Mouse (Mus musculus): ENCODE data around the gene Slx4ip. TPM values are rescaled to one million over a fixed set of nuclear protein-coding genes. Genes with fewer than 3 reads are reported as not detected.

The Slx4ip gene
- total RNA-seq, 2 experiments from 2014 or later, result 8.1 to 8.2 TPM

DNA sequence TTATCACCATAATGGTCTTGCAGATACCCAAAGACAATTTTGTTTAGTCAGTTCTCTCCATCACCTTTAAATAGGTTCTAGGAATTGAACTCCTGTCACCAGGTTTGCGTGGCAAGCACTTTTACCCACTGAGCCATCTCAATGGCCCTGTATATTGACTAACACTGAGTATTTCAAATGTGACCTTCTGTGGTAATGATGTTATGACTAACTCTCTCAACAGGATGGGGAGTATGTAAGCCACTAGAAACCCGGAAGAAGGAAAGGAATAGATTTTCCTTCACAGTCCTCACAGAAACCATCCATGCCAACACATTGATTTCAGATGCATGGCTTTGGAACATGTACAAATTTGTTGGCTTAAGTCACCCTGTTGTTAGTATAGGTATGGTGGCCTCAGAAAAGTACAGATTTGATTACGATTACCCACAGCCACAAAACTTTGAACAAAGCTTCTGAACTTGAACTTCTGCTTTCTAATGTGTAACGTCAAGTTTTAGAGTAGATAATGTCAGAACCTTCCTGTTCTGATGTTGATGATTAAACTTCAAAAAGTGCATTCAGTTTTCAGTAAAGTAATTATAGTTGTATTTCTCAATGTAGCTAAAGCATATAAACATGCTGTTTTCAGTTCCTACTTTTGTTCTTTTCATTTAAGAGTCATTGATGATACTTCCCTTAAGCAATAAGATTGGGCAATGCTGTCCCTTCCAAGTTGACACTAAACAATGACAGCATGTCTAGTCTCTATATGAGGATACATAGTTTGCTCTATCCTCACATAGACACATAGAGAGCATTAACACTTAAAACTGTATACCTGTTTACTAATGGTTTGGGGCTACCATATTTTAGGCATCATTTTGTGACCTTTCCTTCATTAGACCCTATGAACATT is 45.6 kb downstream of the Slx4ip start:
- intact Hi-C loops (cut with DNase I), result no loop called here
- DNase-seq (ENCODE audit: low spot score in 2 of 2), result no peak

DNA sequence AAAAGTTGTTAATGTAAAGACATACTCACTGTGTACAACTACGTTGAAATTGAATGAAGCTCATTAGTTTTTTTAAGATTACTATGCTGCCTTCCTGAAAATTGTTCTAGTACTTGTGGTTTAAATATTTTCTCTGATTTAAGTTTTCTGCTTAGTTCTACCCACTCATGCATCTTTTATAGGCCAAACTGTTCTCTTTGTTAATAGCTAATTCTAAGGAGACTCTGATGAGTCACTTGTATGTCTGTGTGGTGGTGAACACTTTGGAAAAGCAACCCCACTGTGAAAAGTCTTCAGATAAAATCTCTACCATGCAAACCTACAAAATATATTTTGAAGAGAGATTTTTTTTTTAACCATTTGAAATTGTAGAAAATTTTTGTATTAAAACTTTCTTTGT is 47.2 kb downstream of the Slx4ip start:
- intact Hi-C loops (cut with DNase I), result no loop called here
- no peak for DNase-seq (ENCODE audit: low spot score in 2 of 2)

DNA sequence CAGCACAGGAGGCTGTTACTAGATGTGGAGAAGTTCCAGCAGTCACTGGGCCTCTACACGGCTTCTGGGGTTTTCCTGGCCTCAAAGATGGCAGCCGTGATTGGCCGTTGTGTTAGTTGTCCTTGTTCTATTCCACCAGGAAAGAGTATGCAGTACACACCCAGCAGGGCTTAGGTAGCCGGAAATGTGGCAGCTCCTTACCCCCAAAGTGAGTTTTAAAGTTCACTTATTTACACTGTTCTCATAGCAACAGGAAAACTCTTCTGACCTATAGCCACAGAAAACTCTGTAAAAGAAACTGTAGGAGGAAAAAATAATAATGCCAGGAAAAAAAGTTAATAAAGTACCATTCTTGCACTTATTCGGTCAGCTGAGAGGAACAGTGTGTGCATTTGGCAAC is 55.3 kb downstream of the Slx4ip start:
- intact Hi-C loops (cut with DNase I), result no loop called here
- DNase-seq (ENCODE audit: low spot score in 2 of 2), result no peak

DNA sequence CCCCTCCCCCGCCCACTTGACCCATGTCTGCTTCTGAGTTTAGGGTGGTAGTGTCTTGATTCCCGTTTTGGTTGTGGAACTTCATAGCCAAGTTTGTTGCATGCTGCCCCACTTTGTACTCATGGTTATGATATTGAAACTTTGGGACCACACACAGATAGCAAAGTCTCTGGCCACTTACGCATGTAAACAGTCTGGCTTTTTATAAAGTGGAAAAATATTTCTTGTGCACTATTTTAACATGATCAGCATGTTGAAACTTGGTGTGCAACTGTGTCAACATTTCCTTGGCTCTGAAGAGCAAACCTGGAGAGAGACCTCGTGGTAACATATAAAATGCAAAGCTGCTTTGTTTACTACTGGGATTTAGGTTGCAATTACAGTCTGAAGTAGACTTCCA is 56.5 kb downstream of the Slx4ip start:
- intact Hi-C loops (cut with DNase I), result no loop called here
- DNase-seq (ENCODE audit: low spot score in 2 of 2), result no peak

DNA sequence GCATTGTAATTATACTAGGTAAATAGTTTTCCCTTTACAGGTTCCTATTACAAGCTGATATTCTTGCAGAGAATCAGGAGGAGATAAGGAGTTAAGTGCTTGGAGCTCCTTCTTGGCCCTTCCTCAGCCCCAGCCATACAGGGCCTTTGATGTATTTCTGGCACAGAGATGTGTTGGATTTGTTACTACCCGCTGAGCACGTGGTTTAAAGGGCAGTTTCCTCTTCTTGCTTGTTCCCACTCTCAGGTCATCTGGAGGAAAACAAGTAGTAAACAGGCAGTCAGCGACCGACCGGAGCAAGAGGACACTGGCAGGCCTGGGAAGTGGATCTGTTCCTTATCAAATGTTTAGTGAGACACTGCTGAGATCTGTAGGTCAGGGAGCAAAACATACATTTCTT is 56.9 kb downstream of the Slx4ip start:
- no peak for DNase-seq (ENCODE audit: low spot score in 2 of 2)
- intact Hi-C loops (cut with DNase I), result no loop called here

DNA sequence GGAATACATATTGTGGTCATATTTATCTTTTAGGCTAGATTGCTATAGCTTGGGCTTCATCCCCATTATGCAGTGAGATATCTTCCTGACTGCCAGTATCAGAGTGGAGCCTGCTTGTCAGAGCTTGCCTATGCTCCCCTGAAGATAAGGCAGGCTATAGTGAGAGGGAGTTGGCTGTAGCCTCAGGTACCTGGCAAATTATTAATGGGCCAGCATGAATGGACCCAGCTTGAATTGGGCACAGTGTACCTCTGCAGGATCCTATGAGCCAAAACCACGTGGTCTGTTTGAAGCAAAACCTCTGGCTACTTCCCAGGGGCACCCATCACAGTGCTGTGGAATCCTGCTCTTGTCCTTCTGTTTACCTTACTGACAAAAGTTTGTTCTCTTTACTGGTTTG is 61.2 kb downstream of the Slx4ip start:
- intact Hi-C loops (cut with DNase I), result no loop called here
- DNase-seq (ENCODE audit: low spot score in 2 of 2), result no peak

DNA sequence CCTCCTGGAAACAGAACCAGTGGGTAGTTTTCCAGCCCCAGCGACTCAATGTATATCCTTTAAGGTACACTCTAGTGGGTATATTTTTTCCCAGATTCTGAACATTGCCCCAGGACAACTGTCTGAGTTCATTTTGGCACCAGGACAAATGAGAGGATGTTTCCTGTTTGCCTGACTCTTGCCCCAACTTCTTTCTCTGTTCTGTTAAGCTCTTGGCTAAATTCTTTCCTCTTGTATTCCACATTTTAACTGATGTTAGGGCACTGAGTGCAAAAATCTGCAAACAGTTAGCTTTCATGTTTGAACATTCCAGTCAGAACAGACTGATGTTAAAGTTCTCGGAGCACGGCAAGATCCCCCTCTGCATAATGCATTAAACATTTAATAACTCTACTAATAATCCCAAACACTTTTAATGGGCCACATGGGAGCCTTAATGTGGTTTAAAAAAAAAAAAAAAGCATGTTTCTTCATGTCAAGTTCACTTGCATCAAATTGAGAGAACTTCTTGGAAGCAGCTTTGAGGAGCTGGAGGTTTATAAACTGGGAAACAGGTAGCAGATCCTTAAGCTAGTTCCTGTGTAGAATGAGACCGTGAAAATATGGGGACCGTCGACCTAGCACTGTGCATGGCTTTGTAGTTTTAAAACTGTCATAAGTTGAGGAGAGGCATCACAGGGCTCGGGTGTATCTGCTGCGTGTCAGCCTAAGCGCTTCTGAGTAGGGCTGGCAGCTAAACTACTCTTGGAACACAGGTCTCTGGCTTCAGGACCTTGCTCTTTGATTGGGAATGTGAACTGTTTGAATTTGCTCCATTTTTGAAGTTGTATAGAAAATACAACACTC is 64.9 kb downstream of the Slx4ip start:
- intact Hi-C loops (cut with DNase I), result no loop called here
- no peak for DNase-seq (ENCODE audit: low spot score in 2 of 2)

DNA sequence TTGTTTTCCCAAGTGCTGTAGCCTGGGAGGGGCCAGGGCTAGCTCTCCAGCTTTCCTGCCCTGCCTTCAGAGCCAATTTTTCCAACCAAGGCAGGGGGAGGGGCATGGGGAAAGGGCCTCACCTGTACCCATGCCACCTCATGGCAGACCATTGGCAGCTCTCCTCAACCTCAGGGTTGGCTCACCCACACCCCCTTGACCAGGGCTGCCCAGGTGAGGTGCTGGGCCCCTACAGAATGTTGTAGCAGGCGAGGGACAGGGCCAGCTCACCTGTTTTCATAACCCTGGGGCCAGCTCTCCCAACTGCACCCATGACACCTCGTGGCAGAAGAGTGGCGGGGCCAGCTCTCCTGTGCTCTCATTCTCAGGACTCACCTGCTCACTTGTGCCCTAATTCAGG is 67.7 kb downstream of the Slx4ip start:
- DNase-seq (ENCODE audit: low spot score in 2 of 2), result no peak
- intact Hi-C loops (cut with DNase I), result no loop called here

DNA sequence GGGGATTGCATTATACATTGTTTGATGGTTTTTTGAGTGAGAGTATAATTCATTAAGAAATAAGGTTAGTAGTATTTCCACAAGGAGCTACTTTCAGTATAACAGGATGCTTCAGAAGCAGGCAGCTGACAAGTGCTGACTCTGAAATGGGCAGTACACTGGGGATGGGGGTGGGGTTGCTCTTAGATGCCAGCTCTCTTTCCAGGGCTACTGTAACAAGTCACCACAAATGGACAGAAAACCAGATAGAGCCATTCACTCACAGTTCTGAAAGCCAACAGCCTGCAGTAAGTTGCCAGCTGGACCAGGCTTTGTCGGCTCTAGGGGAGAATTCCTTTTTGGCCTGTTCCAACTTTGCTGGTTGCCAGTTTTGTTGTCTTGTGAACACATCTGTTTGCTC is 84.8 kb downstream of the Slx4ip start:
- intact Hi-C loops (cut with DNase I), result no loop called here
- DNase-seq (ENCODE audit: low spot score in 2 of 2), result no peak

DNA sequence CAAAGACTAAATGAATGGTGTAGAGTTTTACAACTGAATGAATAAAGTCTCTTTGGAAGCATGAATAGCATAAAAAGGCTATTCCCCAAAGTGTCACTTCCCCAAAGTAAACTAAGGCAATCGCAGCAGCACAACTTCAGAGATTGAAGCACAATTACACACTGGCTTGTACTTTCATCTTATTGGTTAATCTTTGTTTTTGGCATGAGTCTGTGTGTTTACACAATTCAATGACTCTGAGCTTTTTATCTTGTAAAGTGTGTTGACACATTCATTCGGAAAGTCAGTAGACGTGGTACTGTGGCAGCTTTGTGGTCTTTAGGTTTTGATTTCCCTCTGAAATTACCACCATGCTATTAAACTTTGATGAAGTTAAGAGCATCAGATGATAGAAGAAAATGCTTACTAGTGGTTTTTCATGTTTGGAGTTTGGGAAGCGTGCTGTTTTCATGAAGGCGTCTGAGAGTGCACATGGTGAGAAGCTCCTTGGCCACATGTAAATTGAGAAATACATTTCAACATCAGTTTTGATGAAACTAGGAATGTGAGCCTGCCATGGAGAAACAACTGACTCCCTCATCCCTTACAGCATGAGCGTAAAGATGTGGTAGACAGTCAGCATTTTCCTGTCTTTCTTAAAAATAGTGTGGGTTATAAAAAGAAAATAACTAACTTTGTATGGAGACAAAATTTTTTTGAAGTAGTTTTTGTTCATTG is 88.2 kb downstream of the Slx4ip start:
- intact Hi-C loops (cut with DNase I), result no loop called here
- no peak for DNase-seq (ENCODE audit: low spot score in 2 of 2)

DNA sequence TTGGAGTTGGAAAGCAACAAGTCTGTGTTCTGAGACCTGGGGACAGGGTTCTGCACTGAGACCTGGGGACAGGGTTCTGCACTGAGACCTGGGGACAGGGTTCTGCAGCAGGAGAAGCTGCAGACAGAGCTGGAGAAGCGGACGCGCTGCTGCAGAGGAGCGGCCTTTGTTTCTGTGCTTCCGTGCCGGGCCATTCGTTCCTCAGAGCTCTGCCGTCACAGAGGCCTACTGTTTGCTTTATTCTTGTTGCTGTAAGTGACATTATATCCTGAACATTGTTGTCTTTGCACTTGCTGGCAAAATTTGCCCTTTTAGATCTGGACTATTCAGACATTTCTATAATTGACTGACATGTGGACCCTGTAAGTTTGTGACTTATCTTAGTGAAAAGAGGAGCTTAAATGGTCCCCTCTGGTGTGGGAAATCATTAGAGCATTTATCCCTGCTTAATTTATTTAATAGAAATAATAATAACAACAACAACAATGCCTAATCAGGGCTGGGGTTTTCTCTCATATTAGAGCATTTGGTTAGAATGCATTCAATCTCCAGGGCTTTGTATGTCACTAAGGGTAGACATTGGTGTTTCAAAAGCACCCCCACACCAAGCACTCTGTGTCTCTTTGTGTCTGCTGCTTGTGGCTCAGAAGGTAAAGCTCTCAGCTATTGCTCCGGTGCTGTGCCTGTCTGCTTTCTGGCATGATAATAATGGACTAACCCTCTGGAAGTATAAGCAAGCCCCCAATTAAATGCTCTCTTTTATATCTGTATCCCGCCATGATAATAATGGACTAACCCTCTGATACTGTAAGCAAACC is 90.3 kb downstream of the Slx4ip start:
- intact Hi-C loops (cut with DNase I), result no loop called here

DNA sequence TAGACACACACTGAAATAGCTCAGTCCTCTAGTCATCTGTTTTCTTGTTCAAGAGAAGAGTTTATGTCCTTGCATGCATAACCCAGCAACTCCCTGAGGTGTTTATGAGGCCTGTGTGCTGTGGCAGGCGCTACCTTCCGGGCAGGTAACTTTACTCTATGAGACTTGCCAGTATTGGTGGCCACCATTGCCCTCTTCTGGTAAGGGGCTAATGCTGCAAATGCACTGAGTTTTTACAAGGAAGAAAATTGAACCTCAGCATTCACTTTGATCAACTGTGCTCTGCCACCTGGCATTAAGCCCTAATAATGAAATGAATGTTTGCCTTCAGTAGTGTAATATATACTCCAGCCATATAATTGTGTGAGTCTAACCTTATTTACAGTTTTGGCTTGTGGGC is 92.9 kb downstream of the Slx4ip start:
- intact Hi-C loops (cut with DNase I), result no loop called here
- DNase-seq (ENCODE audit: low spot score in 2 of 2), result no peak

More for the DNA sequence above, 90.3 kb downstream of the Slx4ip start:
- no peak for DNase-seq (ENCODE audit: low spot score in 2 of 2)

DNA sequence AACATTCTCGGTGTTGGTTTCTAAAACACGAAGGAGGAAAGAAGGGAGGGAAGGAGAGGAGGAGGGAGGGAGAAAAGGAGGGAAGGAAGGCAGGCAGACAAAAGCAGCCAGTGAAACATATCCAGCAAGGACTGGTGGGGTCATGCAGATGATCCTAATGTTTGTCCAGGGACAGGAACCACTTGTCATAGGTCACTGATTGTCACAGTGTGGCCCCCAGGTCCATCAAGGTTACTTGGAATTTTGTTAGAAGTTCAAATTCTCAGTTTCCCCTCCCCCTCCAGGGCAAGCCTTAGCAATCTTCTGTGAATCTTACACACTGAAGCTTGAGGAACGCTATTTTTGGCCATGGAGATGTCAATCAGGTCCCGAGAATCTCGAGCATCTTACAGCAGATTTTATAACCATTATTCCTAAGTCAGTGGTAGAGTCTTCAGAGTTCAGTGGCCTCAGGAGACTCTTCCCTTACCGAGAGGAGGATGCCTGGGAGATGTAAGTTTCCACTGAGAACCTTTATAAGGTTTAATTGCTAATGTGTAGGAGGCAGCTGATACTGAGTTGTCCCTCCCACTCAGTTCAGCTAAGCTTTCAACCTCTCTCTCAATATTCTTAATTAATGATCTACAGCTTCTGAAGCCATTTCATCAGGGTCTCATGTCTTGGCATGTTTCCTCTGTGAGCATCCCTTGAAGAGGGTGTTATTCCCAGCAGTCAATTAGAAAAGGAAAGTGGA is 95.1 kb downstream of the Slx4ip start:
- intact Hi-C loops (cut with DNase I), result no loop called here
- no peak for DNase-seq (ENCODE audit: low spot score in 2 of 2)

DNA sequence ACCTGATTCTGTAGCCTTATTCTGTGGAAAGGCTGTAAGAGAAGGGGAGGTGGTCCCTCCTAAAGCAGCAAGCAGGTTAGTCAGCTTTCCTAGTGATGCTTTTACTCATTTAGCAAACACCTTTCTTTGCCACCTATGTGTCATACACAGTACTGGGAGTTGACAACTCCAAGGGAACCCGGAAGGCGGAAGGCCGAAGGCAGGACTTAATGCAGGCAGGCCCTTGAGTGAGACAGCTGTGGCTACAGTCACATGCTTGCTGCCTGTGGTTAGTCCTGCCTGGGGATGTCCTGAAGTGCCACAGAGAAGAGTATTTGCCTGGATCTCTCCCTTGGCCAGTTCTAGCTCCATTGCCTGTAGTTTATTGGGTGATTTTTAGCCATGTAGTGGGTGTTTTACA is 102.1 kb downstream of the Slx4ip start:
- no peak for DNase-seq (ENCODE audit: low spot score in 2 of 2)
- intact Hi-C loops (cut with DNase I), result loop anchor here (10.0 kb wide), 2 partner anchors 742 to 952 kb away; no protein-coding TSS in a partner anchor

DNA sequence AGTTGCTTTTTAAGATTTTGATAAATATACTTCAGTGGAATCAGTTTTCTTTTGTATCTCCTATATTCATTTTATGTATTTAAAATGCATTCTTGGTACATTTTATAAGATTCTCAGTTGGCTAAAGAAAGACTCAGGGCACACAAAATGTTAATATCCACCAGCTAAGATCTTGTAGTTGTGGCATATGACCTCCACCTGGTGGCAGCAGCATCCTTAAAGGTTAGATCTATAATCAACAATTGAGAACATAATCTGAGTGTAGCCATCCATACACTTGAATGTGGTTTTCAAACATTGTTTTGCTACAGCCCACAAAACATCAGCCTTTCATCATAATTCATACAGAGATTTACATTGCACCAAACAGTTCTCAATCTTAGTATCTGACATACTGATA is 106.1 kb downstream of the Slx4ip start:
- intact Hi-C loops (cut with DNase I), result loop anchor here (10.0 kb wide), 2 partner anchors 738 to 948 kb away; no protein-coding TSS in a partner anchor
- no peak for DNase-seq (ENCODE audit: low spot score in 2 of 2)

DNA sequence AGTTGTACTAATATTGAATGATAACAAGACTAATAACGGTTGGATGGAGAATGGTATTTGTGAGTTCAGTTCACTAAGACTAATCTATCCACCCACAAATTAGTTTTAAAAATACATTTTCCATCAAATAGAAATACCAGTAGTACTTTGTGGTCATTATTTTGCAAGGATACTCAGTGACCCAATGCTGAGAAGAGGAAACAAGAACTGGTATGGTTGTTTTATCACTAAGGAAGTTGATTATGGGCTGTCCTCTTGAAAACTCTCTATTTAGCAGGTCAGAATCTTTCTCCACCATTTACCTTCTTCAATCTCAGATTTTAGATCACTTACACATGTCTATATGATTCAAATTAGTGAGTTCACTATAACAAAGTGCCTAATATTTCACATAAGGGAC is 111.0 kb downstream of the Slx4ip start:
- intact Hi-C loops (cut with DNase I), result no loop called here
- DNase-seq (ENCODE audit: low spot score in 2 of 2), result no peak

DNA sequence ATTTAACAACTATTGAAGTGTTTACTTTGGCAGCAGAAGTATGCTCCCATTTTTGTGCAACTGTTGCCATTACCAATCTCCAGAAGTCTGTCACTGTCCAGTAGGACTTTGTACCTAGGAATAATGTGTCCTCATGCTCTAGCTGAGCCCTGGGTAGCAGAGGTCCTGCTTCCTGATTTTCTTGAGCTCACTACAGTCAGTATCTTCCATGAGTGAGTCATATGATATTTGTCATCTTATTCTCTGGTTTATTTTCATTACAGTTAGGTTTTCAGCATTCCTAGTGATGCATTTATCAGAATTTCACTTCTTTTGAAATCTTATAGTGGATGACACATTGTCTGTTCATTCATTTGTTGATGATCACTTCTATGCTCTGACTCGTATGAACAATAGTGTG is 115.6 kb downstream of the Slx4ip start:
- no peak for DNase-seq (ENCODE audit: low spot score in 2 of 2)
- intact Hi-C loops (cut with DNase I), result no loop called here

DNA sequence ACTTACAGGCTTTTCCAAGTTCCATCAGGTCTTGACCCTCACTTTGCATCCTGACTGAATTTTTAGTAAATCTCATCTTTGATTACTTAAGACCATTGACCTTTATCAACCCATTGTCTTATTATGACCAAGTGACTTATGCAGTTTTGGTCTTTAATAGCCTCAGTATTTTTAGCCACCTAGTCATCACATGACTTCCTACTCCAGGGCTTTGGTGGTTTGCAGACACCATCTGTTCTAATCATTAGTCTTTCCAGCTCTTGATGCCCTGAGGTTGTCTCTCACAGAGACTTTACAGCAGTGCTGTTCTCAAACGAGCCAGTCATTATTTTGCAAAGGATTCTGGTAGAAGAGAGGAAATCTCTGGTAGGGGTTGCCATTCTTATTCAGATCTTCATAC is 121.0 kb downstream of the Slx4ip start:
- intact Hi-C loops (cut with DNase I), result no loop called here

DNA sequence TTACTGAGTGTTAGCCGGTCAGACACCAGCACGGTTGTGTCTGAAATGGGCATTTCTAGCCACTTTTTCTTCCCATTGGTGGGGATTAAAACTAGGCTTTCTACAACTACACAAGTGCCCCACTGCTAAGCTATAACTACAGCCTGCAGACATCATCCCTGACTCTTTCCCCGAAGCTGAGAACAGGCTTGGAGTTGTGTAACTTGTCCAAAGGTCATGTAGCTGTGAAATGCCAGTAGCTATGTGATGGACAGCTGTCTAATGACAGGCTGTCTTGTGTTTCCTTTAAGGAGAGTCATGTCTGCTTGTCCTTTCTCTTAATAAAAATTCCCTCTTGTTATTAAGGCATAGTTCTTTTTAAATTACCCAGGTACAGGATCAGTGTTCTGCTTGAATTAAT is 122.1 kb downstream of the Slx4ip start:
- intact Hi-C loops (cut with DNase I), result no loop called here
- no peak for DNase-seq (ENCODE audit: low spot score in 2 of 2)

More for the DNA sequence above, 121.0 kb downstream of the Slx4ip start:
- DNase-seq (ENCODE audit: low spot score in 2 of 2), result no peak

All from left cerebral cortex, postnatal 36 days (tissue).